Mouse (Mus musculus) CH12.LX (cell line): ENCODE measurements around the gene Vps53. TPM values are rescaled to one million over a fixed set of nuclear protein-coding genes. Genes with fewer than 3 reads are reported as not detected.

Source experiments
- DNase-seq: peaks from one replicate; pipeline ENCODE4 v3.0.0-alpha.2; 2013; ENCODE audit errors: extremely low read depth
- H3K27ac ChIP-seq: 2 replicates; pipeline ENCODE4 v1.5.1; 2012; ENCODE audit warnings: low read depth, mild to moderate bottlenecking, control low read depth, moderate library complexity; ENCODE audit not compliant: insufficient read depth
- H3K27me3 ChIP-seq: replicated peaks from 2 replicates; pipeline ENCODE3; 2012; ENCODE audit warnings: inconsistent platforms
- H3K36me3 ChIP-seq, 2 experiments: replicated peaks in 1 of 2; 2 replicates each; pipeline versions ENCODE3 to v1.6.1; 2012; ENCODE audit warnings: inconsistent platforms in 1 of 2, low read length in 1 of 2, mild to moderate bottlenecking in 1 of 2, mixed read lengths in 1 of 2, moderate library complexity in 1 of 2; ENCODE audit not compliant: control insufficient read depth in 1 of 2, insufficient read depth in 1 of 2
- H3K4me1 ChIP-seq, 2 experiments: 2 replicates each; pipeline ENCODE4 v1.6.1; 2012; ENCODE audit warnings: inconsistent platforms in 1 of 2, moderate library complexity in 1 of 2; ENCODE audit not compliant: insufficient read depth in 2 of 2, control insufficient read depth in 1 of 2
- H3K4me2 ChIP-seq: 2 replicates; pipeline ENCODE4 v1.6.1; 2012; ENCODE audit warnings: low read depth, mild to moderate bottlenecking, control low read depth; ENCODE audit not compliant: poor library complexity, insufficient read depth, severe bottlenecking
- H3K4me3 ChIP-seq, 3 experiments: fragments of 150-350 bp in 1 of 3; sonication (generic) in 1 of 3; replicated peaks in 1 of 3; 2 replicates each; pipeline versions ENCODE3 to v1.5.1; 2011 to 2012; ENCODE audit warnings: low read depth in 2 of 3, low read length in 2 of 3, mild to moderate bottlenecking in 2 of 3, moderate library complexity in 2 of 3, control low read depth in 1 of 3, improper control_type of control experiment in 1 of 3, inconsistent platforms in 1 of 3, mixed read lengths in 1 of 3; ENCODE audit not compliant: poor library complexity in 1 of 3
- H3K79me2 ChIP-seq: replicated peaks from 2 replicates; pipeline ENCODE4 v1.6.1; 2012; ENCODE audit warnings: mild to moderate bottlenecking, moderate library complexity; ENCODE audit not compliant: control insufficient read depth, poor library complexity, insufficient read depth, severe bottlenecking; ENCODE audit errors: extremely low read depth
- H3K9ac ChIP-seq: 2 replicates; pipeline ENCODE4 v1.6.1; 2012; ENCODE audit warnings: low read depth, mild to moderate bottlenecking, control low read depth, moderate library complexity; ENCODE audit not compliant: insufficient read depth
- H3K9me3 ChIP-seq: replicated peaks from 2 replicates; pipeline ENCODE3; 2012; ENCODE audit warnings: low read length, inconsistent platforms, mixed read lengths
- CHD2 ChIP-seq: IDR thresholded peaks from 2 replicates; pipeline ENCODE4 v1.6.1; 2011; ENCODE audit warnings: low read length, improper control_type of control experiment
- CTCF ChIP-seq, 2 experiments: IDR thresholded peaks in 1 of 2; conservative IDR thresholded peaks in 1 of 2; 2 replicates each; pipeline ENCODE4 v1.5.1; 2011 to 2012; ENCODE audit warnings: low read depth in 2 of 2, low read length in 2 of 2, improper control_type of control experiment in 1 of 2, inconsistent platforms in 1 of 2, mild to moderate bottlenecking in 1 of 2, moderate library complexity in 1 of 2
- GABPA ChIP-seq: IDR thresholded peaks from 2 replicates; pipeline ENCODE4 v1.6.1; 2012; ENCODE audit warnings: low read depth, low read length, improper control_type of control experiment, inconsistent platforms; ENCODE audit not compliant: insufficient replicate concordance
- HCFC1 ChIP-seq: IDR thresholded peaks from 2 replicates; pipeline ENCODE4 v1.6.1; 2012; ENCODE audit warnings: low read depth, mild to moderate bottlenecking, inconsistent platforms, low read length, improper control_type of control experiment
- IRF4 ChIP-seq: IDR thresholded peaks from 2 replicates; pipeline ENCODE4 v1.6.1; 2014; ENCODE audit warnings: low read depth, mild to moderate bottlenecking, inconsistent platforms, low read length, improper control_type of control experiment
- JUN ChIP-seq: IDR thresholded peaks from 2 replicates; pipeline ENCODE4 v1.6.1; 2011; ENCODE audit warnings: low read depth, mild to moderate bottlenecking, low read length, improper control_type of control experiment, moderate library complexity; ENCODE audit not compliant: insufficient read depth
- NRF1 ChIP-seq: IDR thresholded peaks from 2 replicates; pipeline ENCODE4 v1.6.1; 2014; ENCODE audit warnings: low read depth, mild to moderate bottlenecking, inconsistent platforms, low read length, improper control_type of control experiment, moderate library complexity
- RAD21 ChIP-seq: IDR thresholded peaks from 2 replicates; pipeline ENCODE4 v1.6.1; 2011; ENCODE audit warnings: low read depth, mild to moderate bottlenecking, low read length, improper control_type of control experiment, moderate library complexity
- RCOR1 ChIP-seq: conservative IDR thresholded peaks from 2 replicates; pipeline ENCODE4 v1.6.1; 2012; ENCODE audit warnings: low read depth, mild to moderate bottlenecking, inconsistent platforms, low read length, improper control_type of control experiment
- SMC3 ChIP-seq: IDR thresholded peaks from 2 replicates; pipeline ENCODE4 v1.6.1; 2011; ENCODE audit warnings: low read depth, low read length, improper control_type of control experiment
- TCF12 ChIP-seq: IDR thresholded peaks from 2 replicates; pipeline ENCODE4 v1.6.1; 2014; ENCODE audit warnings: low read depth, mild to moderate bottlenecking, inconsistent platforms, low read length, improper control_type of control experiment
- USF2 ChIP-seq: conservative IDR thresholded peaks from 2 replicates; pipeline ENCODE4 v1.6.1; 2011; ENCODE audit warnings: low read depth, low read length, improper control_type of control experiment
- ZC3H11A ChIP-seq: IDR thresholded peaks from 2 replicates; pipeline ENCODE4 v1.6.1; 2012; ENCODE audit warnings: low read depth, mild to moderate bottlenecking, inconsistent platforms, low read length, improper control_type of control experiment
- ZKSCAN1 ChIP-seq: IDR thresholded peaks from 2 replicates; pipeline ENCODE4 v1.6.1; 2012; ENCODE audit warnings: low read depth, inconsistent platforms, low read length, improper control_type of control experiment, borderline replicate concordance
- ZMIZ1 ChIP-seq: IDR thresholded peaks from 2 replicates; pipeline ENCODE4 v1.6.1; 2012; ENCODE audit warnings: low read depth, mild to moderate bottlenecking, inconsistent platforms, low read length, improper control_type of control experiment
- dilution Hi-C: fragments of 300-500 bp; cut with MboI; formaldehyde crosslinking; loops from 2 replicates; pipeline ENCODE4 v1.14.3; 2020; ENCODE audit warnings: low sequenced_read_pairs; ENCODE audit not compliant: extremely low pct_unique_long_range_greater_than_20kb, extremely low pct_ligation_motif_present
- in situ Hi-C: fragments of 300-500 bp; cut with MboI; formaldehyde crosslinking; loops from 3 replicates; pipeline ENCODE4 v1.14.3; 2019; ENCODE audit warnings: low sequenced_read_pairs, low pct_ligation_motif_present, low pct_unique_long_range_greater_than_20kb, mixed read lengths
- polyA plus RNA-seq: library from polyadenylated mRNA; unstranded; fragments of >175 nt; gene quantifications from 2 replicates; pipeline ENCODE4 v1.2.1, GENCODE M21; 2012; ENCODE audit warnings: low read depth; ENCODE audit not compliant: insufficient read length
- total RNA-seq, 2 experiments: library from RNA; depleted of rRNA; stranded (reverse); fragments of 300-350 nt in 1 of 2; fragments of >200 nt in 1 of 2; gene quantifications; 2 replicates each; pipeline ENCODE4 v1.2.3; 2012 to 2014

The Vps53 gene
- total and polyA plus RNA-seq, 3 experiments, result 56.1 to 70.7 (median 62.2) TPM

- H3K4me3 ChIP-seq, result no peak overlapping the region
- H3K4me2 ChIP-seq, result no peak overlapping the region
Observed at GRCm38 (mm10) chr11:76186908-76187307, 7.5 kb upstream of the Vps53 start.

GRCm38 (mm10) chr11:76183745-76184144, 4.3 kb upstream of the Vps53 start:
- Histone ChIP-seq H3K4me1 (peaks cover 0 to 13% of the 10 kb centered on the region in 2 experiments; a peak in 2 of 4 replicates), H3K4me3 (no peak overlapping the region), H3K27me3 (no peaks in the 10 kb centered on the region), H3K27ac (no peak overlapping the region), H3K36me3 (peaks cover 3 to 23% of the 10 kb centered on the region in 2 experiments), H3K4me2 (no peak overlapping the region), H3K9me3 (no peaks in the 10 kb centered on the region), H3K79me2 (peaks cover 7% of the 10 kb centered on the region)
- dilution Hi-C loops, result no loop called here
- in situ Hi-C loops, result no loop called here
- TF ChIP-seq TCF12 (no peak), ZC3H11A (no peak), IRF4 (no peak), USF2 (no peak), HCFC1 (no peak), GABPA (no peak), ZKSCAN1 (no peak), ZMIZ1 (no peak), JUN (no peak), CHD2 (no peak), NRF1 (no peak)
- TF ChIP-seq, all 38 proteins: peak for 0
- no peak overlapping the region for H3K9ac ChIP-seq
- DNase-seq, result no peak

More at GRCm38 (mm10) chr11:76186908-76187307, 7.5 kb upstream of the Vps53 start:
- in situ Hi-C loops (no loop called here), dilution Hi-C loops (no loop called here)
- H3K27me3 ChIP-seq, result no peaks in the 10 kb centered on the region
- no peaks in the 10 kb centered on the region for H3K4me1 ChIP-seq
- H3K27ac ChIP-seq, result no peak overlapping the region
- peaks cover 1 to 17% of the 10 kb centered on the region in 2 experiments for H3K36me3 ChIP-seq
- H3K79me2 ChIP-seq, result no peaks in the 10 kb centered on the region
- no peak overlapping the region for H3K9ac ChIP-seq
- no peaks in the 10 kb centered on the region for H3K9me3 ChIP-seq
- DNase-seq, result peak; percentile 30
- no peak for TF ChIP-seq RCOR1
- TF ChIP-seq RAD21, result peak; percentile 35
- TF ChIP-seq CTCF (conservative IDR thresholded peaks at IDR 0.05 in 1 of 2, IDR thresholded peaks at IDR 0.05 in 1 of 2; ENCODE audit: low read depth in 2 of 2, low read length in 2 of 2), result peak in 1 of 2 experiments; percentile 59; a peak in 2 of 4 replicates
- peak; percentile 40 for TF ChIP-seq SMC3
